Mouse (Mus musculus) heart, adult 11 months (tissue): ENCODE results near the gene Gm20736.
"Not testable (repeated sequence)": the region's sequence is repeated elsewhere in the genome, so short reads cannot be mapped to it uniquely, and the experiment has no call there.

Experiments
- DNase-seq: peaks from one replicate; pipeline ENCODE4 v3.0.0; 2022

Gm20736 gene

GRCm38 (mm10) chrY:65377390-65377789, at the start of gene Gm20736:
Gene Gm20736 (plus strand): TSS chrY:65377690.
- DNase-seq = not testable (repeated sequence)
